Mouse (Mus musculus): ENCODE data around the gene Cd79b. TPM values are rescaled to one million over a fixed set of nuclear protein-coding genes. Genes with fewer than 3 reads are reported as not detected.

Cd79b gene
- polyA plus RNA-seq, 1 experiment from 2014 or later: 7.7 TPM

DNA sequence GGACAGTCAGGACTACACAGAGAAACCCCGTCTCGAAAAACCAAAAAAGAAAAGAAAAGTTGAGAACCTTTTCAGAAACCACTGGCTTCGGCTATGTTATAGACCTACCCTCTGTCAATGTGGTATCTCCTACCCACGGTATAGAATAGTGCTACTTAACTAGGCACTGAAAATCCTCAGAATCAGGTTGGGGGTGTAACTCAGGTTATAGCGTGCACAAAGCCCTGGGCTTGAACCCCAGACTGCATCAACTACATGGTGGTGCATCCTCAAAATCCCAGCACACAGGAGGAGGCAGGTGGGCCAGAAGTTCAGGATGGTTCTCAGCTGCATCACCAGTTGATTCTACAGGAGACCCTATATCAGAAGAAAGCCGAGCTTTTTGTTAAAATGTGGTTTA is 40.8 kb downstream of the Cd79b start:
- no peak for ATAC-seq (ENCODE audit: insufficient read depth)
- peak overlapping the region; percentile 99 for H3K4me3 ChIP-seq (replicated peaks)
- no peaks in the 10 kb centered on the region for H3K9me3 ChIP-seq (replicated peaks)
- H3K27ac ChIP-seq (replicated peaks): peak overlapping the region; percentile 85
- H3K27me3 ChIP-seq: no peaks in the 10 kb centered on the region; the same call in 1 of the 2 replicates
- peaks cover 49% of the 10 kb centered on the region for H3K4me1 ChIP-seq (replicated peaks)
- peak overlapping the region; percentile 92 for H3K4me2 ChIP-seq
- WGBS (ENCODE audit: insufficient replicate concordance): 74% methylated on average over 6 of the region's 6 CpGs
- H3K36me3 ChIP-seq (replicated peaks): no peaks in the 10 kb centered on the region
- H3K9ac ChIP-seq: no peak overlapping the region

- WGBS (ENCODE audit: insufficient replicate concordance): 6% methylated on average over 16 of the region's 16 CpGs
Observed at GRCm38 (mm10) chr11:106273311-106273684, 41.3 kb downstream of the Cd79b start.

GRCm38 (mm10) chr11:106272644-106273310 is 41.8 kb downstream of the Cd79b start, which contains the start of gene Smarcd2:
Gene Smarcd2, minus strand, starts transcription at chr11:106272972.
- peak within 1 kb of the TSS; percentile 92 for H3K4me2 ChIP-seq
- H3K4me3 ChIP-seq (replicated peaks): peak within 1 kb of the TSS; percentile 99
- peaks cover 7% of the 10 kb centered on the region; the same call in 1 of the 2 replicates for H3K36me3 ChIP-seq (replicated peaks)
- peaks cover 58% of the 10 kb centered on the region for H3K4me1 ChIP-seq (replicated peaks)
- under 1% methylated on average over 69 of the region's 72 CpGs for whole genome bisulfite sequencing (ENCODE audit: insufficient replicate concordance)
- no peaks in the 10 kb centered on the region for H3K27me3 ChIP-seq
- H3K9ac ChIP-seq: peak within 1 kb of the TSS; percentile 99
- peak within 1 kb of the TSS; percentile 93 for H3K27ac ChIP-seq (replicated peaks)
- H3K9me3 ChIP-seq (replicated peaks): no peaks in the 10 kb centered on the region
- peak; percentile 93 for ATAC-seq (ENCODE audit: insufficient read depth)

More at GRCm38 (mm10) chr11:106273311-106273684, 41.3 kb downstream of the Cd79b start:
- H3K4me1 ChIP-seq (replicated peaks): peaks cover 54% of the 10 kb centered on the region
- peaks cover 4% of the 10 kb centered on the region; the same call in 1 of the 2 replicates for H3K36me3 ChIP-seq (replicated peaks)
- peak overlapping the region; percentile 92 for H3K4me2 ChIP-seq
- H3K27ac ChIP-seq (replicated peaks): peak overlapping the region; percentile 85
- no peaks in the 10 kb centered on the region for H3K9me3 ChIP-seq (replicated peaks)
- H3K27me3 ChIP-seq: no peaks in the 10 kb centered on the region; the same call in 1 of the 2 replicates
- peak overlapping the region; percentile 67 for H3K9ac ChIP-seq
- ATAC-seq (ENCODE audit: insufficient read depth): peak; percentile 8; the same call in 1 of the 2 replicates
- H3K4me3 ChIP-seq (replicated peaks): peak overlapping the region; percentile 99

DNA sequence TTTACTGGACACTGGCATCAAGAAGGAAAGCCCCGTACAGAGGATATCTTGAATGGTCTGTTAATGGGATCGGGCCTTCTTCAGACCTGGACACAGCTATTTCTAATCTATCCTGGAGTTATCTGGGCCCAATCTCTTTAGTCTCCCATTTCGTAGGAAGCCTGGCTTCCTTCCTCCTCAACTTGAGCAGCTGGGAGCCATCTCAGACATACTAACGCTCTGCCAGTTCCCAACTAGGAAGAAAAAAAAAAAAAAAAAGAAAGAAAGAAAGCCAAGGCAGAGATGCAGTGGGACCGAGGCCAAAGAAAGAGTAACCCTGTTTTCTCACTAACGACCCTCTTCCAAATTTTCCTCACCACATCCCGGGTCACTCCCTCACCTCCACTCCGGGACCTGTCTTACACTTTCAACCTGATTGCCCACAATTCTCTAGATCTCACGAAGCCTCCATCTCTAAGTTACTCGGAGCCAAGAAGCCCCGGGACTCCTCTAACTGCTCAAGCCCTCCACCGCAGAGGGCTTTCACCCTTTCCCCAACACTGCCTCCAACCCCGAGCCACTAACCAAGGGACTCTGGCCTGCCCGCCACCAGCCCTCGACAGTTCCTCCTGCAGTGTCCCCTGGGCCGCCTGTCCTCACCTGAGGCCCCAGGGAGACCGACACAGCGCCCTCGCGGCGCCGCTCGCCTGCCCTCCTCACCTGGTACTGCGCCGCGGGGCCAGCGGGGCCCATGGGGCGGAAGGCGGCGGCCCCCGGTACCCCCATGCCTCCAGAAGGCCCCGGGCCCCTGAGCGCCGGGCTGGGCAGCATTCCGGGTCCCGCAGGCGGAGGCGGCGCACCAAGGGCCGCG is 42.5 kb downstream of the Cd79b start:
- ATAC-seq (ENCODE audit: insufficient read depth): peak; percentile 49
- 2% methylated on average over 41 of the region's 41 CpGs for WGBS (ENCODE audit: insufficient replicate concordance)

DNA sequence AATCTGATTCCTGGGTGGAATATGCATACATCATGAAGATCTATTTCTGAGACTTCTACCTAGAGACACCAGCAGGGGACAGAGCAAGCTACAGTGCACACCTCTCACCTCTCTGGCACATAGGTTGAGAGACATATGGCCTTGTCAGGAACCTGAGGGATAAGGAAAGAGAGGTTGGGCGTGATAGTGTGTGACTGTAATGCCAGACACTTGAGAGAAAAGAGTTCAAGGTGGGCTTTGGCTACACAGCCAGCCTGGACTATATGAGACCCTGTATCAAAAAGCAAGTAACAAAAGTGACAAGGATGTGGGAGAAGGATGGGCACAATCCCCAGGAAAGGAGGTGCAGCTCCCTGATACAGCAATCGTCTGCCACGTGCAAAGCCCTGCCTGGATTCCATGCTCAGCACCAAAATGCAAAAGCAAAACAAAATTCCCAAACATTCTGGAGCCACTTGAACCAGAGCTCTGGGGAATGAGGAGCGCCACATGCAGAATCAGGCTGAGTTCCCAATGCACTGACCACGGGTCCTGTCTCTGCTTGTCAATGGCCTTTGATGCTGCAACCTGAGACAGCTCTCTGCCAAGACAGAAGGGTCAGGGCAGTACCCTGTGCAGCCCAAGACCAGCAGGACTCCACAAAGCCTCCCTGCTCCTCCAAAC is 43.3 kb downstream of the Cd79b start:
- 36% methylated on average over 5 of the region's 5 CpGs for WGBS (ENCODE audit: insufficient replicate concordance)
- Histone ChIP-seq H3K27me3 (no peaks in the 10 kb centered on the region), H3K4me2 (peak overlapping the region; percentile 92), H3K4me1 (replicated peaks) (peaks cover 60% of the 10 kb centered on the region), H3K9me3 (replicated peaks) (no peaks in the 10 kb centered on the region), H3K4me3 (replicated peaks) (peak overlapping the region; percentile 99), H3K36me3 (replicated peaks) (peaks cover 22% of the 10 kb centered on the region), H3K9ac (peak overlapping the region; percentile 99), H3K27ac (replicated peaks) (0 out of 2 replicates have a peak overlapping the region, but pooled peaks have one; percentile 93)
- no peak for ATAC-seq (ENCODE audit: insufficient read depth)

More for the DNA sequence above, 42.5 kb downstream of the Cd79b start:
- H3K4me3 ChIP-seq (replicated peaks): peak overlapping the region; percentile 99
- H3K9me3 ChIP-seq (replicated peaks): no peaks in the 10 kb centered on the region
- H3K9ac ChIP-seq: peak overlapping the region; percentile 99
- H3K27ac ChIP-seq (replicated peaks): peak overlapping the region; percentile 93
- H3K36me3 ChIP-seq (replicated peaks): peaks cover 15% of the 10 kb centered on the region
- H3K27me3 ChIP-seq: no peaks in the 10 kb centered on the region
- peaks cover 66% of the 10 kb centered on the region for H3K4me1 ChIP-seq (replicated peaks)
- peak overlapping the region; percentile 92 for H3K4me2 ChIP-seq

DNA sequence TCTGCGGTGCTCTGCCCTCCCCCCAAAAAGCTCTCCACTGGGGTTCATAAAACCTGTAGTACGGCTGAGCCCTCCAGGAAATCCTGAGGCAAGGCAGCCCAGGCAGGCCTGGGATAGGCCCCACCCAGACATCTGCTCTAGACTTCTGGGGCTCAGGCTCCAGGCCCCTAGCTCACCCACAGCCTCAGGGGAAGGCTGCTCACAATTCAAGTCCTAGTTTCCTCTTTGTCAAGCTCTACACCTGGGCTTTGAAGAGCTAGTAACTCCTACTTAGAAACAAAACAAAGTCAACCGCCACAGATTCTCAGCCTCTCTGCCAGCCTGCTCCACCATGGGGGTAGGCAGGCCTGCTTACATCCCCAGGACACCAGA is 45.5 kb downstream of the Cd79b start:
- Histone ChIP-seq H3K4me1 (replicated peaks) (peaks cover 52% of the 10 kb centered on the region), H3K9me3 (replicated peaks) (no peaks in the 10 kb centered on the region), H3K9ac (0 out of 2 replicates have a peak overlapping the region, but pooled peaks have one; percentile 1), H3K27ac (replicated peaks) (no peak overlapping the region), H3K27me3 (no peaks in the 10 kb centered on the region), H3K36me3 (replicated peaks) (peaks cover 45% of the 10 kb centered on the region), H3K4me3 (replicated peaks) (no peak overlapping the region), H3K4me2 (no peak overlapping the region)
- no peak for ATAC-seq (ENCODE audit: insufficient read depth)
- WGBS (ENCODE audit: insufficient replicate concordance): 32% methylated on average over 3 of the region's 3 CpGs

DNA sequence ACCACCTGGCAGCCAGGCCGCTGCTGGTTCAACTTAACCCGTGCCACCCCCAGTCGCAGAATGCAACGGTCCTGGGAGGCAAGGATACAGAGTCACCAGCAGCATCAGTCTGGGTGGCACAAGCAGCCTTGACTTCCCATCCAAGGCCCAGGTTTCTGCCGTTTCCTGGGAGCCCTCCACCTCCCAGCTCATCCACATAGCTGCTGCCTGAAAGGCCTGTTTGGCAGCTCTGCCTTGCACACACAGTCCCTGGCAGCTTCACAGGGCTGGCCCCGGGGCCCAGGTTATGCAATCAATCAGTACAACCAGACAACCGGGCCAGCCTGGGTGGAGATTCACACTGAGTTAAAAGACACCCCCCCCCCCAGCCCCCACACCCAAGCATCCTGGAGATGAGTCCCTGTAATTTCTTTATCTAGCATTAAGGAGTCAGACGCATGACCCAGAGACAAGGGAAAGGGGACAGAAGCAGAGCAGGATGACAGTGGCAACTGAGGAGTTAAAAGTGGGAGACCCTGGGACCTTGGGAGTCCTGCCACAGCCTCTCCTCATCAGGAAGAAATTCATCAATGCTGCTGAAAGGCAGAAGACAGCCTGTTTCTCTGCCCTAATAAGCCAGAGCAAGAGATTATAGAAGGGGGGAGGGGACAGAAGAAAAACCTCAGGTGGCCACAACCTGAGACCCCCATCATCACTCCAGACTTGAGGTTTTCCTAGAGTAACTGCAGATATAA is 46.1 kb downstream of the Cd79b start:
- 0 out of 2 replicates have a peak overlapping the region, but pooled peaks have one; percentile 12 for H3K4me2 ChIP-seq
- no peaks in the 10 kb centered on the region for H3K9me3 ChIP-seq (replicated peaks)
- H3K9ac ChIP-seq: no peak overlapping the region
- no peaks in the 10 kb centered on the region for H3K27me3 ChIP-seq
- peaks cover 48% of the 10 kb centered on the region for H3K4me1 ChIP-seq (replicated peaks)
- no peak for ATAC-seq (ENCODE audit: insufficient read depth)
- H3K4me3 ChIP-seq (replicated peaks): no peak overlapping the region
- WGBS (ENCODE audit: insufficient replicate concordance): 62% methylated on average over 8 of the region's 8 CpGs
- H3K27ac ChIP-seq (replicated peaks): no peak overlapping the region
- peaks cover 50% of the 10 kb centered on the region for H3K36me3 ChIP-seq (replicated peaks)

DNA sequence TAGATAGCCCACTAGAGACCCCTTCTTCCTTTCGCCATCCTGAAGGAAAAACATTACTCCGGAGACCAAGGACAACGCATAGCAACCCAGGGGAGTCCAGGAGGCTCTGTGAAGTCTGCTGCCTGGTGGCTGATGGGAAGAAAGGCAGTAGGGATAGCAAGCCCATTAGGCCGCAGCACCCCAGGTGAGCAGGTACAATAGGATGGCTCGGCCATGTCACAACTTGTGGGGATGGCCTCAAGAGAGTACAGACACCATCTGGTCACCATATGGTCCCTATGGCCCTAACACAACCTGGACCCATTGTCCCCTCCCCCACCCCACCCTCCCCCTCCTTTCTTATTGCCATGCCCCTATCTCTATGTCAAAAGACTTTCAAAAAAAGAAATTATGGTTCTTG is 46.7 kb downstream of the Cd79b start:
- no peak overlapping the region for H3K27ac ChIP-seq (replicated peaks)
- no peaks in the 10 kb centered on the region for H3K27me3 ChIP-seq
- no peak overlapping the region for H3K4me2 ChIP-seq
- H3K4me3 ChIP-seq (replicated peaks): no peak overlapping the region
- H3K4me1 ChIP-seq (replicated peaks): peaks cover 44% of the 10 kb centered on the region
- H3K9ac ChIP-seq: no peak overlapping the region
- ATAC-seq (ENCODE audit: insufficient read depth): no peak
- H3K36me3 ChIP-seq (replicated peaks): peaks cover 56% of the 10 kb centered on the region
- no peaks in the 10 kb centered on the region for H3K9me3 ChIP-seq (replicated peaks)
- 81% methylated on average over 5 of the region's 5 CpGs for WGBS (ENCODE audit: insufficient replicate concordance)

- Histone ChIP-seq H3K4me2 (no peak overlapping the region), H3K4me1 (replicated peaks) (peaks cover 44% of the 10 kb centered on the region), H3K9me3 (replicated peaks) (no peaks in the 10 kb centered on the region), H3K4me3 (replicated peaks) (no peak overlapping the region), H3K9ac (no peak overlapping the region), H3K36me3 (replicated peaks) (peaks cover 61% of the 10 kb centered on the region), H3K27me3 (no peaks in the 10 kb centered on the region), H3K27ac (replicated peaks) (no peak overlapping the region)
- WGBS (ENCODE audit: insufficient replicate concordance): 81% methylated on average over 15 of the region's 15 CpGs
- no peak for ATAC-seq (ENCODE audit: insufficient read depth)
Observed at GRCm38 (mm10) chr11:106267311-106267852, 47.2 kb downstream of the Cd79b start.

DNA sequence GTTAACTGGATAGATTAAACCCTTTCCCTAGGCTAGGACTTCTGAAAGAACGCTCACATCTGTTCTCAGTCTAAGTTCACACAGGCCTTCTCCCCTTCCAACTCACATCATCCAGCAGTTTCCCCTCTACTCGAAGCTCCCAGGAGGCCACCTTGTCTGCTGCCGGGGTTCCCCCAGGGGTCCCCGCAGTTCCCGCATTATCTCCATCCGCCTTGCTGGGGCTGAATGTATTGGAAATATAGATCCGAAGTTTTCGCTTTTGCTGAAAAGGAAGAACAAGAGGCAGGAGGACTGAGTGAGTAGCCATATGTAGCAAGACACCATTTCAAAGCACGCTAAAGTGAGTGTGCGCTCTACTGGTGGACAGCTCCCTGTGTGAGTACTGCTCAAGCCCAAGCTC is 48.1 kb downstream of the Cd79b start:
- H3K4me1 ChIP-seq (replicated peaks): peaks cover 40% of the 10 kb centered on the region
- H3K4me2 ChIP-seq: no peak overlapping the region
- peaks cover 71% of the 10 kb centered on the region for H3K36me3 ChIP-seq (replicated peaks)
- no peak overlapping the region for H3K4me3 ChIP-seq (replicated peaks)
- WGBS (ENCODE audit: insufficient replicate concordance): 85% methylated on average over 10 of the region's 10 CpGs
- no peaks in the 10 kb centered on the region for H3K27me3 ChIP-seq
- H3K9me3 ChIP-seq (replicated peaks): no peaks in the 10 kb centered on the region
- H3K9ac ChIP-seq: no peak overlapping the region
- ATAC-seq (ENCODE audit: insufficient read depth): no peak
- no peak overlapping the region for H3K27ac ChIP-seq (replicated peaks)
